ENCODE assay signal across 18 mouse cellular contexts in the genomic region with DNA sequence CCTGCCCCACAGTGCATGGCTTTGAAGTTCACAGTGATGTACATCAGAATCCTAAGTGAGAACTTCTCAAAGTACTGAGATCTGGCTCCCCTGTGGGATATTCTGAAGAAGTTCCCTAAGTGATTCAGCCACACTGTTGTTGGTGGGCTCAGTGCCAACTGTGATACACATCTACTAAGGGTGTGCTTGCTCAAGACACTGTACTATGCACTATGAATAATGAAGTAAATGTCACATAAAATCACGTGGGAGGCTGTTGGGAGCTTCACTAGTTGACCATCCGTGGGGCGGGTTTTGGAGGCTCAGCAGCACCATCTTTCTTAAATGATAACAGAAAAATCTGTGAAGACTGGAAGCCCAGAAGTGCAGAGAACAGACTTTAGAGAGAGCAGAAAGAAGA.
DNase-seq lines count a peak whose midpoint lies in the region; ATAC-seq and TF ChIP-seq lines count a peak whose summit lies in the region.
"Had no signal": no experiment of that assay in that cellular context is flagged by ENCODE, and none has a peak within 500 bp of the region (broad histone marks: within the 10 kb centered on the region; RNA-seq: fewer than 3 reads in every experiment).

No protein-coding gene starts in this region.

- no peak for TF ChIP-seq CTCF in intestine, postnatal 0 days (IDR thresholded peaks at IDR 0.05; ENCODE audit: low read depth)

- H3K27ac ChIP-seq in heart, embryonic 12.5 days (ENCODE audit: poor library complexity, severe bottlenecking) = no peak overlapping the region
- H3K27ac ChIP-seq in intestine, postnatal 0 days (ENCODE audit: low read depth, low read length) = no peak overlapping the region
- H3K27ac ChIP-seq: embryonic facial prominence, embryonic 15.5 days; hindbrain, embryonic 15.5 days; liver, embryonic 13.5 days; midbrain, embryonic 13.5 days had no signal

- peaks cover 2% of the 10 kb centered on the region; the same call in 1 of the 2 replicates for H3K4me1 ChIP-seq in heart, embryonic 12.5 days (replicated peaks)
- 0 out of 2 replicates have a peak, but pooled peaks cover 6% of the 10 kb centered on the region for H3K4me1 ChIP-seq in intestine, postnatal 0 days (replicated peaks; ENCODE audit: control insufficient read depth, insufficient read depth, low read length)
- H3K4me1 ChIP-seq: embryonic facial prominence, embryonic 15.5 days; hindbrain, embryonic 15.5 days had no signal

- DNase-seq in heart, adult 11 months = peak; percentile 80
- DNase-seq in urinary bladder, postnatal 14 days (ENCODE audit: low spot score) = peak; percentile 28
- no peak for DNase-seq in urinary bladder, postnatal 10 days (ENCODE audit: low spot score)
- no peak for DNase-seq in layer of hippocampus, postnatal 25 days (ENCODE audit: extremely low spot score in 1 of 2, low spot score in 1 of 2)
- DNase-seq: cerebellum, adult 2 months; gastrocnemius, postnatal 14 days; layer of hippocampus, postnatal 36 days; left cerebral cortex, postnatal 4 days; liver, embryonic 13.5 days; lung, postnatal 4 days; thymus, postnatal 14 days had no signal

- no peaks in the 10 kb centered on the region for H3K36me3 ChIP-seq in heart, embryonic 12.5 days
- H3K36me3 ChIP-seq in intestine, postnatal 0 days (ENCODE audit: control insufficient read depth, insufficient read depth) = no peaks in the 10 kb centered on the region
- H3K36me3 ChIP-seq: embryonic facial prominence, embryonic 15.5 days; hindbrain, embryonic 15.5 days; liver, embryonic 13.5 days; midbrain, embryonic 13.5 days had no signal

- H3K9ac ChIP-seq in heart, embryonic 12.5 days = no peak overlapping the region
- no peak overlapping the region for H3K9ac ChIP-seq in intestine, postnatal 0 days (ENCODE audit: low read depth, low read length)
- H3K9ac ChIP-seq: embryonic facial prominence, embryonic 15.5 days; hindbrain, embryonic 15.5 days; liver, embryonic 13.5 days; midbrain, embryonic 13.5 days had no signal

- ATAC-seq in heart, embryonic 12.5 days (ENCODE audit: insufficient number of reproducible peaks, low FRiP score) = no peak
- peak; percentile 36 for ATAC-seq in common myeloid progenitor, adult 5-6 weeks (replicated peaks; ENCODE audit: low read depth, poor library complexity, severe bottlenecking)
- no peak for ATAC-seq in intestine, postnatal 0 days
- ATAC-seq: intestine, embryonic 16.5 days; midbrain, embryonic 13.5 days had no signal

- no peak overlapping the region for H3K4me2 ChIP-seq in heart, embryonic 12.5 days
- no peak overlapping the region for H3K4me2 ChIP-seq in intestine, postnatal 0 days (replicated peaks; ENCODE audit: low read depth)
- H3K4me2 ChIP-seq: embryonic facial prominence, embryonic 15.5 days; hindbrain, embryonic 15.5 days; liver, embryonic 13.5 days; midbrain, embryonic 13.5 days had no signal

- WGBS in heart, embryonic 12.5 days = 62% methylated on average over 3 of the region's 3 CpGs
- 70% methylated on average over 3 of the region's 3 CpGs for WGBS in intestine, postnatal 0 days

- no peak overlapping the region for H3K4me3 ChIP-seq in heart, embryonic 12.5 days
- H3K4me3 ChIP-seq in intestine, postnatal 0 days (ENCODE audit: low read depth, low read length) = no peak overlapping the region
- H3K4me3 ChIP-seq: embryonic facial prominence, embryonic 15.5 days; hindbrain, embryonic 15.5 days; liver, embryonic 13.5 days; midbrain, embryonic 13.5 days had no signal

- H3K27me3 ChIP-seq in heart, embryonic 12.5 days (replicated peaks) = no peaks in the 10 kb centered on the region
- no peaks in the 10 kb centered on the region for H3K27me3 ChIP-seq in intestine, postnatal 0 days (replicated peaks; ENCODE audit: control insufficient read depth, insufficient read depth, low read length)
- H3K27me3 ChIP-seq: embryonic facial prominence, embryonic 15.5 days; hindbrain, embryonic 15.5 days; midbrain, embryonic 13.5 days had no signal

- H3K9me3 ChIP-seq in heart, embryonic 12.5 days (replicated peaks) = no peaks in the 10 kb centered on the region
- H3K9me3 ChIP-seq in intestine, postnatal 0 days (ENCODE audit: control insufficient read depth) = no peaks in the 10 kb centered on the region
- H3K9me3 ChIP-seq: embryonic facial prominence, embryonic 15.5 days; hindbrain, embryonic 15.5 days; liver, embryonic 13.5 days; midbrain, embryonic 13.5 days had no signal

Comparison
In these comparisons a context has a peak if more than half of its experiments do, and no peak if none do; other contexts are left out.
1. DNase-seq: peak in heart, adult 11 months (single experiment) and urinary bladder, postnatal 14 days (single experiment); none in urinary bladder, postnatal 10 days (single experiment) and layer of hippocampus, postnatal 25 days (0 of 2).